Mouse (Mus musculus) stomach, postnatal 0 days (tissue): ENCODE data around the gene Fpgs. TPM values are rescaled to one million over a fixed set of nuclear protein-coding genes. Genes with fewer than 3 reads are reported as not detected.

Experiments
- ATAC-seq: fragments of 200-750 bp; cut with Nextera tagmentation; 2 replicates; pipeline ENCODE4 v1.8.0; 2017; ENCODE audit not compliant: low FRiP score, low TSS enrichment
- DNase-seq: peaks from one replicate; pipeline ENCODE4 v3.0.0-alpha.2; 2016; ENCODE audit warnings: low spot score
- H3K27ac ChIP-seq: fragments of 300-500 bp; sonication (generic); replicated peaks from 2 replicates; pipeline ENCODE4 v1.5.1; 2014; ENCODE audit warnings: mild to moderate bottlenecking, control low read depth
- H3K27me3 ChIP-seq: fragments of 300-500 bp; sonication (generic); 2 replicates; pipeline ENCODE4 v1.6.1; 2014; ENCODE audit warnings: low read length; ENCODE audit not compliant: control insufficient read depth, insufficient read depth
- H3K36me3 ChIP-seq: fragments of 300-500 bp; sonication (generic); 2 replicates; pipeline ENCODE4 v1.6.1; 2014; ENCODE audit warnings: low read length, mixed read lengths; ENCODE audit not compliant: control insufficient read depth, insufficient read depth
- H3K4me1 ChIP-seq: fragments of 300-500 bp; sonication (generic); replicated peaks from 2 replicates; pipeline ENCODE4 v1.6.1; 2014; ENCODE audit warnings: antibody characterized with exemption; ENCODE audit not compliant: control insufficient read depth, insufficient read depth
- H3K4me2 ChIP-seq: fragments of 300-500 bp; sonication (generic); replicated peaks from 2 replicates; pipeline ENCODE4 v1.6.1; 2014; ENCODE audit warnings: low read depth, mild to moderate bottlenecking, control low read depth, moderate library complexity
- H3K4me3 ChIP-seq: fragments of 300-500 bp; sonication (generic); 2 replicates; pipeline ENCODE4 v1.5.1; 2014; ENCODE audit warnings: low read depth, low read length, control low read depth
- H3K9ac ChIP-seq: fragments of 300-500 bp; sonication (generic); 2 replicates; pipeline ENCODE4 v1.6.1; 2014; ENCODE audit warnings: mild to moderate bottlenecking, low read length, control low read depth, mixed read lengths
- H3K9me3 ChIP-seq: fragments of 300-500 bp; sonication (generic); 2 replicates; pipeline ENCODE4 v1.6.1; 2016; ENCODE audit warnings: low read length; ENCODE audit not compliant: control insufficient read depth
- CTCF ChIP-seq: IDR thresholded peaks from 2 replicates; pipeline ENCODE4 v1.5.1; 2016; ENCODE audit warnings: antibody characterized with exemption, low read depth, mild to moderate bottlenecking, moderate library complexity
- EP300 ChIP-seq: optimal IDR thresholded peaks from 2 replicates; pipeline ENCODE3; 2016; ENCODE audit warnings: antibody characterized with exemption
- WGBS: fragments of 180-500 bp; shearing (Covaris S2); extraction: QIAGEN DNeasy Blood & Tissue Kit; methylation state at CpG from one replicate; pipeline ENCODE4 v1.1.7; 2014; 5-methylcytosine and 5-hydroxymethylcytosine counted together
- polyA plus RNA-seq: library from polyadenylated mRNA; unstranded; fragments of >200 nt; fragmentation: Nextera tagmentation; extraction: Ambion mirVana; gene quantifications from 2 replicates; pipeline ENCODE4 v1.2.1, GENCODE M21; 2015

Gene Fpgs
- polyA plus RNA-seq, 1 experiment from 2014 or later, result 15.1 TPM

GRCm38 (mm10) chr2:32710425-32710824, 6.5 kb upstream of the Fpgs start:
- peaks cover 23% of the 10 kb centered on the region for H3K36me3 ChIP-seq
- WGBS, result 85% methylated on average over 5 of the region's 5 CpGs
- TF ChIP-seq CTCF (no peak), EP300 (no peak)

GRCm38 (mm10) chr2:32709521-32710137, 5.7 kb upstream of the Fpgs start:
- no peak overlapping the region for H3K4me2 ChIP-seq
- ATAC-seq (no peak), DNase-seq (no peak)
- H3K27me3 ChIP-seq, result no peaks in the 10 kb centered on the region
- H3K27ac ChIP-seq, result no peak overlapping the region
- no peaks in the 10 kb centered on the region for H3K4me1 ChIP-seq
- WGBS, result 89% methylated on average over 20 of the region's 20 CpGs
- no peak overlapping the region for H3K4me3 ChIP-seq
- no peak for TF ChIP-seq CTCF
- no peak for TF ChIP-seq EP300
- H3K9me3 ChIP-seq, result no peaks in the 10 kb centered on the region
- peaks cover 25% of the 10 kb centered on the region for H3K36me3 ChIP-seq
- H3K9ac ChIP-seq, result no peak overlapping the region

More at GRCm38 (mm10) chr2:32710425-32710824, 6.5 kb upstream of the Fpgs start:
- Histone ChIP-seq H3K27ac (no peak overlapping the region), H3K4me1 (no peaks in the 10 kb centered on the region), H3K4me3 (no peak overlapping the region), H3K27me3 (no peaks in the 10 kb centered on the region), H3K9ac (no peak overlapping the region), H3K4me2 (no peak overlapping the region), H3K9me3 (no peaks in the 10 kb centered on the region)
- no peak for DNase-seq
- no peak for ATAC-seq

GRCm38 (mm10) chr2:32708643-32709042, 4.7 kb upstream of the Fpgs start:
- Histone ChIP-seq H3K9ac (no peak overlapping the region), H3K27ac (no peak overlapping the region), H3K4me1 (no peaks in the 10 kb centered on the region), H3K4me3 (no peak overlapping the region), H3K36me3 (peaks cover 30% of the 10 kb centered on the region), H3K4me2 (no peak overlapping the region), H3K27me3 (no peaks in the 10 kb centered on the region), H3K9me3 (no peaks in the 10 kb centered on the region)
- peak; percentile 89 for TF ChIP-seq CTCF
- no peak for TF ChIP-seq EP300
- ATAC-seq, result no peak
- 31% methylated on average over 3 of the region's 3 CpGs for WGBS
- DNase-seq, result peak; percentile 70

GRCm38 (mm10) chr2:32706971-32707370, 3.0 kb upstream of the Fpgs start:
- Histone ChIP-seq H3K4me2 (no peak overlapping the region), H3K27ac (no peak overlapping the region), H3K36me3 (peaks cover 30% of the 10 kb centered on the region), H3K4me3 (no peak overlapping the region), H3K9ac (no peak overlapping the region), H3K27me3 (no peaks in the 10 kb centered on the region), H3K9me3 (no peaks in the 10 kb centered on the region), H3K4me1 (no peaks in the 10 kb centered on the region)
- DNase-seq, result no peak
- WGBS, result 88% methylated on average over 6 of the region's 6 CpGs
- TF ChIP-seq CTCF (no peak), EP300 (no peak)
- ATAC-seq, result no peak

GRCm38 (mm10) chr2:32705018-32705417, 1.1 kb upstream of the Fpgs start:
- H3K27ac ChIP-seq, result no peak overlapping the region
- no peaks in the 10 kb centered on the region for H3K9me3 ChIP-seq
- H3K9ac ChIP-seq, result no peak overlapping the region
- TF ChIP-seq CTCF (no peak), EP300 (no peak)
- peaks cover 30% of the 10 kb centered on the region for H3K36me3 ChIP-seq
- H3K4me2 ChIP-seq, result no peak overlapping the region
- 89% methylated on average over 7 of the region's 7 CpGs for WGBS
- ATAC-seq (no peak), DNase-seq (no peak)
- no peaks in the 10 kb centered on the region for H3K4me1 ChIP-seq
- H3K4me3 ChIP-seq, result no peak overlapping the region
- H3K27me3 ChIP-seq, result no peaks in the 10 kb centered on the region

- Histone ChIP-seq H3K27me3 (no peaks in the 10 kb centered on the region), H3K36me3 (peaks cover 17% of the 10 kb centered on the region), H3K9me3 (no peaks in the 10 kb centered on the region), H3K9ac (no peak overlapping the region), H3K4me3 (no peak overlapping the region), H3K27ac (no peak overlapping the region), H3K4me2 (no peak overlapping the region), H3K4me1 (no peaks in the 10 kb centered on the region)
- no peak for TF ChIP-seq CTCF
- no peak for TF ChIP-seq EP300
- 86% methylated on average over 8 of the region's 8 CpGs for WGBS
- DNase-seq, result no peak
- ATAC-seq, result no peak
Observed at GRCm38 (mm10) chr2:32703046-32703445, 899 bp downstream of the Fpgs start.
